Mouse (Mus musculus) heart, embryonic 16.5 days (tissue): ENCODE data around the gene Yipf1. TPM values are rescaled to one million over a fixed set of nuclear protein-coding genes. Genes with fewer than 3 reads are reported as not detected.

ENCODE experiments used
- ATAC-seq: fragments of 200-750 bp; cut with Nextera tagmentation; replicated peaks from 2 replicates; pipeline ENCODE4 v1.8.0; 2017; ENCODE audit warnings: moderate number of reproducible peaks; ENCODE audit not compliant: insufficient read depth, low FRiP score; ENCODE audit errors: extremely low read depth
- H3K27ac ChIP-seq: fragments of 300-500 bp; sonication (generic); 2 replicates; pipeline ENCODE4 v1.5.1; 2014; ENCODE audit warnings: mild to moderate bottlenecking, low read length, control low read depth, moderate library complexity
- H3K27me3 ChIP-seq: fragments of 300-500 bp; sonication (generic); 2 replicates; pipeline ENCODE4 v1.6.1; 2014; ENCODE audit warnings: low read length, mixed read lengths; ENCODE audit not compliant: control insufficient read depth, insufficient read depth
- H3K36me3 ChIP-seq: fragments of 300-500 bp; sonication (generic); 2 replicates; pipeline ENCODE4 v1.6.1; 2014; ENCODE audit not compliant: control insufficient read depth, insufficient read depth
- H3K4me1 ChIP-seq: fragments of 300-500 bp; sonication (generic); 2 replicates; pipeline ENCODE4 v1.6.1; 2014; ENCODE audit warnings: low read length, mixed read lengths; ENCODE audit not compliant: control insufficient read depth, insufficient read depth
- H3K4me2 ChIP-seq: fragments of 300-500 bp; sonication (generic); 2 replicates; pipeline ENCODE4 v1.6.1; 2014; ENCODE audit warnings: low read depth, mild to moderate bottlenecking, control low read depth, low read length
- H3K4me3 ChIP-seq: fragments of 300-500 bp; sonication (generic); 2 replicates; pipeline ENCODE4 v1.5.1; 2014; ENCODE audit warnings: mild to moderate bottlenecking, control low read depth, low read length
- H3K9ac ChIP-seq: fragments of 300-500 bp; sonication (generic); 2 replicates; pipeline ENCODE4 v1.6.1; 2014; ENCODE audit warnings: low read length, control low read depth
- H3K9me3 ChIP-seq: fragments of 300-500 bp; sonication (generic); replicated peaks from 2 replicates; pipeline ENCODE4 v1.6.1; 2016; ENCODE audit warnings: low read length; ENCODE audit not compliant: control insufficient read depth
- WGBS: fragments of 180-500 bp; shearing (Covaris S2); extraction: QIAGEN DNeasy Blood & Tissue Kit; methylation state at CpG from one replicate; pipeline ENCODE4 v1.1.7; 2014; 5-methylcytosine and 5-hydroxymethylcytosine counted together
- polyA plus RNA-seq: library from polyadenylated mRNA; unstranded; fragments of >200 nt; fragmentation: Nextera tagmentation; extraction: Ambion mirVana; gene quantifications from 2 replicates; pipeline ENCODE4 v1.2.1, GENCODE M21; 2015

The Yipf1 gene
- polyA plus RNA-seq, 1 experiment from 2014 or later = 45.6 TPM

- no peak for ATAC-seq
- no peak overlapping the region for H3K4me2 ChIP-seq
- 73% methylated on average over 7 of the region's 7 CpGs for WGBS
- H3K36me3 ChIP-seq = no peaks in the 10 kb centered on the region
- no peak overlapping the region for H3K27ac ChIP-seq
- H3K27me3 ChIP-seq = peaks cover 2% of the 10 kb centered on the region; the same call in 1 of the 2 replicates
- H3K9me3 ChIP-seq = no peaks in the 10 kb centered on the region
- H3K4me1 ChIP-seq = no peaks in the 10 kb centered on the region
- H3K9ac ChIP-seq = no peak overlapping the region
- H3K4me3 ChIP-seq = no peak overlapping the region
Measured at GRCm38 (mm10) chr4:107291611-107292272, 22.4 kb upstream of the Yipf1 start.

DNA sequence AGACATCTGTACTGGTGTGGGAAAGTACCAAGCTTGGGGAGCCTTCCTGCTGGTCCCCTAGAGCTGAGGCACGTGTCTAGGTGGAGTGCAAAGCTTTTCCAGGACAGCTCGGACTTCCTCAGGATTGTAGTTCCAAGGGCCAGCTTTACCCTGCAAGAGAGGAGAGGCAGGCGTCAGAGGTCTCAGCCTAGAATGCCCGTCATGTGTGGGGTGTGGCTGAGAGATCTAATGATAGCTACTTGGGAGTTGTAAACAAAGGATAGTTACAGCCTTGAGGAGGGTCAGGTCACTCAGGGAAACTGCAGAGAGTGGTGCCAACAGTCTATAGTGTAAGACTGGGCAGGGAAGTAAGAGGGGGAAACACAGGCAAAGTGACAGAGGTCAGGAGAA is 21.9 kb upstream of the Yipf1 start:
- WGBS = 37% methylated on average over 4 of the region's 4 CpGs
- no peaks in the 10 kb centered on the region for H3K9me3 ChIP-seq
- H3K9ac ChIP-seq = no peak overlapping the region
- no peak overlapping the region for H3K27ac ChIP-seq
- no peaks in the 10 kb centered on the region for H3K4me1 ChIP-seq
- H3K4me3 ChIP-seq = no peak overlapping the region
- ATAC-seq = no peak
- H3K4me2 ChIP-seq = no peak overlapping the region
- no peaks in the 10 kb centered on the region for H3K36me3 ChIP-seq
- H3K27me3 ChIP-seq = peaks cover 2% of the 10 kb centered on the region; the same call in 1 of the 2 replicates

DNA sequence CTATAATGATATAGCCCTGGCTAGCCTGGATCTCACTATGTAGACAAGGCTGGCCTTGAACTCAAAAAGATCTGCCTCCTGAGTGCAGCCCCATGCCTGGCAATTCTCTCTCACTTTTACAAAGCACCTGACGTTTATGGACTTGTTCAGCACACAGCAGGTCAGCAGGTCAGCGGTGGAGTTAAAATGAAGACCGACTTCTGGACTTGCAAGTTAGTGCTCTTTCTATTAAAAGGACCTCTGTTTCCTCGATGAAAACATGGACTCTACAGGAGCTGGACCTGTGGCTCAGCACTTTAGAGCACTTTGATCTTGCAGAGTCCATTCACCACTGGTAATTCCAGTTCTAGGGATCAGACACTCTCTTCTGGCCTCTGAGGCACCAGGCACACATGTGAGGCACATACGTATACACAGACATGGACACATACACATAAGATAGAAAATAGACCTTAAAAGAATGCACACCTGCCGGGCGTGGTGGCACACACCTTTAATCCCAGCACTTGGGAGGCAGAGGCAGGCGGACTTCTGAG is 16.0 kb upstream of the Yipf1 start:
- WGBS = 76% methylated on average over 8 of the region's 8 CpGs
- Histone ChIP-seq H3K27ac (no peak overlapping the region), H3K36me3 (no peaks in the 10 kb centered on the region), H3K4me2 (no peak overlapping the region), H3K4me1 (no peaks in the 10 kb centered on the region), H3K27me3 (peaks cover 2% of the 10 kb centered on the region; the same call in 1 of the 2 replicates), H3K9ac (no peak overlapping the region), H3K9me3 (no peaks in the 10 kb centered on the region), H3K4me3 (no peak overlapping the region)
- no peak for ATAC-seq

DNA sequence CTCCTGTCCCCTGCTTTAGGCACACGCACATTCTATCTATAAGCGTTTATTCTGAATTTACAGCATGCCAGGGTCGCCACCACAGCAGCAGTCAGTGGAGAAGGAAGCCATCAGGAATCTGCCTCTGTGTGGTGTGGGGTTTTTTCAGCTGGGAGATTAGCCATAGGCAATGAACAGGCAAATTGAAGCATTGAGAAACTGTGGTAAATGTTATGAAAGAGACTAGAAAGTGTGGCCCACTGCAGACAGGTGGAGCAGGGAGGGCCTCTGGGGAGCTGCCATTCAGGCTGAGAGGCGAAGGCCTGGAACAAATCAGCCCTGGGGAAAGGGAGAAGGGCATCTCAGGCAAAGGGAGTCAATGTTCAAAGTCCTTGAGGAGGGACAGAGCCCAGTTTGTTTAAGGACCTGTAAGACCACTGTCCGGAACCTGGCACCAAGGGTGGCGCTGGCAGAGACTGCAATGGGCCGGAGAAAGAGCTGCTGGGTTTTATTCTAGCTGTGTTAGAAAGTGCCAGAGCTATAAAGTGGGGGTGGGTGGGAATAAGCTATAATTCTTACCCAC is 14.3 kb upstream of the Yipf1 start:
- Histone ChIP-seq H3K4me1 (no peaks in the 10 kb centered on the region), H3K27ac (no peak overlapping the region), H3K9ac (no peak overlapping the region), H3K4me3 (no peak overlapping the region), H3K9me3 (no peaks in the 10 kb centered on the region), H3K27me3 (no peaks in the 10 kb centered on the region), H3K4me2 (no peak overlapping the region), H3K36me3 (no peaks in the 10 kb centered on the region)
- no peak for ATAC-seq
- 88% methylated on average over 7 of the region's 7 CpGs for WGBS

DNA sequence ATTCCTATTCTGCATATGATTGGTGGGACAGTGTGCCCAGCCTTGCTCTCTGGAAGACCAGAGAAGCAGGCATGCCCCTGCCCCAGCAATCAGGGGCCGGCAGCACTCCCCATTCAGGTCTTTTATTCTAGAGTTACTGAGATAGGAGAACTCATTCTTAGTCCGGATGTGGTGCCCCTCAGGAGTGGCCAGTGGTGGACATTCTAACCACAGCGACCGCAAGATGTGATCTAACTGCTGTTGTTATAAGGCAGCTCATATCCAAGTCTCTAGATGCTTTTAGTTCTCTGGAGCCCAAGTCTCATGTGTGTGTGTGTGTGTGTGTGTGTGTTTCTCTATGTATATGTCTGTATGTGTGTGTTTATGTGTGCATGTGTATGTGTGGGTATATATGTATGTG is 13.8 kb upstream of the Yipf1 start:
- no peak for ATAC-seq
- Histone ChIP-seq H3K27me3 (no peaks in the 10 kb centered on the region), H3K4me2 (no peak overlapping the region), H3K9ac (no peak overlapping the region), H3K4me1 (no peaks in the 10 kb centered on the region), H3K9me3 (no peaks in the 10 kb centered on the region), H3K4me3 (no peak overlapping the region), H3K27ac (no peak overlapping the region), H3K36me3 (no peaks in the 10 kb centered on the region)
- 75% methylated on average over 4 of the region's 4 CpGs for WGBS

DNA sequence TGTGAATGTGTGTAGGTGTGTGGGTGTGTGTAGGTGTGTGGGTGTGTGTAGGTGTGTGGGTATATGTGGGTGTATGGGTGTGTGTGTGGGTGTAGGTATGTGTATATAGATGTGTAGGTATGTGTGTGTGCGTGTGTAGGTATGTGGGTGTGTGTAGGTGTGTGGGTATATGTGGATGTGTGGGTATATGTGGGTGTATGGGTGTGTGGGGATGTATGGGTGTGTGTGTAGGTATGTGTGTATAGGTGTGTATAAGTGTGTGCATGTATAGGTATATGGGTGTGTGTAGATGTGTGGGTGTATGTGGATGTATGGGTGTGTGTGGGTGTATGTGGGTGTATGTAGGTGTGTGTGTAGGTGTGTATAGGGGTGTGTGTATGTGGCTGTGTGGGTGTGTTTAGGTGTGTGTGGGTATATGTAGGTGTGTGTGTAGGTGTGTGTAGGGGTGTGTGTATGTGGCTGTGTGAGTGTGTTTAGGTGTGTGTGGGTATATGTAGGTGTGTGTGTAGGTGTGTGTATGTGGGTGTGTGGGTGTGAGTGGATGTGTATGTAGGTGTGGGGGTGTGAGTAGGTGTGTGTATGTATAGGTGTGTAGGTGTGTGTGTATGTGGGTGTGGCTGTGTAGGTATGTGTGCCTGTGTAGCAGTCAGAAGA is 13.1 kb upstream of the Yipf1 start:
- Histone ChIP-seq H3K9ac (no peak overlapping the region), H3K27me3 (no peaks in the 10 kb centered on the region; the same call in 1 of the 2 replicates), H3K4me3 (no peak overlapping the region), H3K4me2 (no peak overlapping the region), H3K36me3 (no peaks in the 10 kb centered on the region), H3K4me1 (no peaks in the 10 kb centered on the region), H3K27ac (no peak overlapping the region), H3K9me3 (no peaks in the 10 kb centered on the region)
- 90% methylated on average over 1 of the region's 1 CpGs for WGBS
- no peak; the same call in 1 of the 2 replicates for ATAC-seq

- H3K4me2 ChIP-seq = no peak overlapping the region
- no peaks in the 10 kb centered on the region for H3K36me3 ChIP-seq
- ATAC-seq = no peak
- H3K4me1 ChIP-seq = no peaks in the 10 kb centered on the region
- H3K9me3 ChIP-seq = no peaks in the 10 kb centered on the region
- 86% methylated on average over 9 of the region's 9 CpGs for WGBS
- no peak overlapping the region for H3K27ac ChIP-seq
- no peak overlapping the region for H3K9ac ChIP-seq
- H3K27me3 ChIP-seq = no peaks in the 10 kb centered on the region; the same call in 1 of the 2 replicates
- no peak overlapping the region for H3K4me3 ChIP-seq
Measured at GRCm38 (mm10) chr4:107302221-107302620, 11.9 kb upstream of the Yipf1 start.

DNA sequence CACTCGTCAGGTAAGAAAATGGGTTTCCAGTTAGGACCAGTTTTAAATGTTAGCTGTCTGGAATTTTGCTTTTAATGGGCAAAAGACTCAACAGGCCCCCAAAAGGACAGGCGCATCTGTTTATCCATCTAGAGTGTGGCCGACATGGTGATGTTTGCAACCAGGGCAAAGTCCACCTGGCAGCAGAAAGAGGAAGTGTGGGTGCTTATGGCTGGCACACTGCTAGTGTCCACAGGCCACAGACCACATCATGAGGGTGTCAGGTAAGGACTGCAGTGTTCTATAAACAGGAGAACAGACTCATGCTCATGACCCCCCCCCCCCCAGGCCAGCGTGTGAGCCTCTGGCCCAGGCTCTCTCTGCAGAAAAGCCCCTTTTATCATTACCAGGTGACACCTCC is 11.3 kb upstream of the Yipf1 start:
- H3K4me1 ChIP-seq = no peaks in the 10 kb centered on the region
- H3K9me3 ChIP-seq = no peaks in the 10 kb centered on the region
- no peak overlapping the region for H3K4me2 ChIP-seq
- no peaks in the 10 kb centered on the region for H3K36me3 ChIP-seq
- H3K27me3 ChIP-seq = no peaks in the 10 kb centered on the region; the same call in 1 of the 2 replicates
- H3K27ac ChIP-seq = no peak overlapping the region
- no peak overlapping the region for H3K9ac ChIP-seq
- WGBS = 72% methylated on average over 4 of the region's 4 CpGs
- no peak overlapping the region for H3K4me3 ChIP-seq
- ATAC-seq = no peak

GRCm38 (mm10) chr4:107303531-107303930 is 10.6 kb upstream of the Yipf1 start:
- Histone ChIP-seq H3K27me3 (no peaks in the 10 kb centered on the region; the same call in 1 of the 2 replicates), H3K4me1 (no peaks in the 10 kb centered on the region), H3K9me3 (no peaks in the 10 kb centered on the region), H3K27ac (no peak overlapping the region), H3K36me3 (no peaks in the 10 kb centered on the region), H3K4me2 (no peak overlapping the region), H3K4me3 (no peak overlapping the region), H3K9ac (no peak overlapping the region)
- 57% methylated on average over 3 of the region's 3 CpGs for WGBS
- ATAC-seq = no peak
